Mouse (Mus musculus) forebrain, embryonic 11.5 days (tissue): ENCODE results near the gene Dhdh. TPM values are rescaled to one million over a fixed set of nuclear protein-coding genes. Genes with fewer than 3 reads are reported as not detected.
A peak's percentile ranks its signal among the peaks of the same experiment; 100 is the strongest.
"Not testable (repeated sequence)": the region's sequence is repeated elsewhere in the genome, so short reads cannot be mapped to it uniquely, and the experiment has no call there.

ENCODE experiments used
- ATAC-seq: fragments of 200-750 bp; cut with Nextera tagmentation; replicated peaks from 2 replicates; pipeline ENCODE4 v1.8.0; 2017; ENCODE audit warnings: moderate TSS enrichment; ENCODE audit not compliant: low FRiP score
- DNase-seq: peaks from one replicate; pipeline ENCODE4 v3.0.0-alpha.2; 2017; ENCODE audit warnings: low spot score
- H3K27ac ChIP-seq: fragments of 300-500 bp; sonication (generic); 2 replicates; pipeline ENCODE4 v1.5.1; 2014; ENCODE audit warnings: low read depth, low read length
- H3K27me3 ChIP-seq: fragments of 300-500 bp; sonication (generic); 2 replicates; pipeline ENCODE4 v1.6.1; 2014; ENCODE audit warnings: mild to moderate bottlenecking, low read length, mixed read lengths; ENCODE audit not compliant: control insufficient read depth, insufficient read depth
- H3K36me3 ChIP-seq: fragments of 300-500 bp; sonication (generic); 2 replicates; pipeline ENCODE4 v1.6.1; 2014; ENCODE audit warnings: mild to moderate bottlenecking, low read length, moderate library complexity, mixed read lengths; ENCODE audit not compliant: control insufficient read depth, insufficient read depth
- H3K4me1 ChIP-seq: fragments of 300-500 bp; sonication (generic); replicated peaks from 2 replicates; pipeline ENCODE4 v1.6.1; 2014; ENCODE audit warnings: low read length, mixed read lengths; ENCODE audit not compliant: control insufficient read depth, insufficient read depth
- H3K4me2 ChIP-seq: fragments of 300-500 bp; sonication (generic); 2 replicates; pipeline ENCODE4 v1.6.1; 2014; ENCODE audit warnings: low read depth, mild to moderate bottlenecking, low read length, moderate library complexity, mixed read lengths; ENCODE audit not compliant: severe bottlenecking
- H3K4me3 ChIP-seq: fragments of 300-500 bp; sonication (generic); 2 replicates; pipeline ENCODE4 v1.5.1; 2014; ENCODE audit warnings: low read depth, low read length
- H3K9ac ChIP-seq: fragments of 300-500 bp; sonication (generic); 2 replicates; pipeline ENCODE4 v1.6.1; 2014; ENCODE audit warnings: low read length
- H3K9me3 ChIP-seq: fragments of 300-500 bp; sonication (generic); 2 replicates; pipeline ENCODE4 v1.6.1; 2016; ENCODE audit warnings: low read length, mixed read lengths; ENCODE audit not compliant: control insufficient read depth
- WGBS: fragments of 180-500 bp; shearing (Covaris S2); extraction: QIAGEN DNeasy Blood & Tissue Kit; methylation state at CpG from one replicate; pipeline ENCODE4 v1.1.7; 2014; 5-methylcytosine and 5-hydroxymethylcytosine counted together
- polyA plus RNA-seq: library from polyadenylated mRNA; unstranded; fragments of >200 nt; fragmentation: Nextera tagmentation; extraction: Ambion mirVana; gene quantifications from 2 replicates; pipeline ENCODE4 v1.2.1, GENCODE M21; 2014

The Dhdh gene
- polyA plus RNA-seq, 1 experiment from 2014 or later = 4.6 TPM

GRCm38 (mm10) chr7:45518618-45519017 lies 30.0 kb upstream of the Dhdh start:
- ATAC-seq = no peak
- Histone ChIP-seq H3K27me3 (no peaks in the 10 kb centered on the region), H3K4me2 (no peak overlapping the region), H3K4me1 (no peaks in the 10 kb centered on the region; the same call in 1 of the 2 replicates), H3K27ac (no peak overlapping the region), H3K4me3 (no peak overlapping the region), H3K9ac (no peak overlapping the region), H3K36me3 (no peaks in the 10 kb centered on the region; the same call in 1 of the 2 replicates), H3K9me3 (no peaks in the 10 kb centered on the region)
- 92% methylated on average over 16 of the region's 16 CpGs for WGBS
- no peak for DNase-seq

- WGBS = 72% methylated on average over 5 of the region's 5 CpGs
- DNase-seq, ATAC-seq: not testable (repeated sequence)
Observed at GRCm38 (mm10) chr7:45516846-45517245, 28.2 kb upstream of the Dhdh start.

GRCm38 (mm10) chr7:45515436-45515835 lies 26.8 kb upstream of the Dhdh start:
- Histone ChIP-seq H3K27ac (no peak overlapping the region), H3K27me3 (no peaks in the 10 kb centered on the region), H3K9me3 (no peaks in the 10 kb centered on the region), H3K4me1 (no peaks in the 10 kb centered on the region; the same call in 1 of the 2 replicates), H3K4me2 (peak overlapping the region; percentile 1; the same call in 1 of the 2 replicates), H3K36me3 (no peaks in the 10 kb centered on the region), H3K9ac (no peak overlapping the region), H3K4me3 (no peak overlapping the region)
- no peak for ATAC-seq
- DNase-seq = peak; percentile 61
- WGBS = 26% methylated on average over 16 of the region's 16 CpGs

More at GRCm38 (mm10) chr7:45516846-45517245, 28.2 kb upstream of the Dhdh start:
- not testable (repeated sequence) for H3K4me3 ChIP-seq, H3K4me1 ChIP-seq, H3K9ac ChIP-seq, H3K36me3 ChIP-seq, H3K27ac ChIP-seq, H3K27me3 ChIP-seq, H3K4me2 ChIP-seq, H3K9me3 ChIP-seq

GRCm38 (mm10) chr7:45514411-45514810 lies 25.8 kb upstream of the Dhdh start:
- no peak overlapping the region for H3K27ac ChIP-seq

GRCm38 (mm10) chr7:45509912-45510787 lies 21.5 kb upstream of the Dhdh start, which contains the start of gene Nucb1:
Gene Nucb1 (minus strand): TSS chr7:45510406.
- Histone ChIP-seq H3K27me3 (no peaks in the 10 kb centered on the region), H3K4me3 (peak within 1 kb of the TSS; percentile 61), H3K9me3 (no peaks in the 10 kb centered on the region), H3K36me3 (no peaks in the 10 kb centered on the region; the same call in 1 of the 2 replicates), H3K4me2 (peak within 1 kb of the TSS; percentile 72), H3K4me1 (peaks cover 7% of the 10 kb centered on the region; the same call in 1 of the 2 replicates), H3K27ac (peak within 1 kb of the TSS; percentile 86), H3K9ac (peak within 1 kb of the TSS; percentile 73)
- peak; percentile 89 for ATAC-seq
- under 1% methylated on average over 44 of the region's 44 CpGs for WGBS
- peak; percentile 93 for DNase-seq

More at GRCm38 (mm10) chr7:45514411-45514810, 25.8 kb upstream of the Dhdh start:
- 88% methylated on average over 7 of the region's 7 CpGs for WGBS
- Histone ChIP-seq H3K27me3 (no peaks in the 10 kb centered on the region), H3K4me2 (no peak overlapping the region), H3K4me3 (no peak overlapping the region), H3K9ac (no peak overlapping the region), H3K36me3 (no peaks in the 10 kb centered on the region), H3K9me3 (no peaks in the 10 kb centered on the region), H3K4me1 (peaks cover 3% of the 10 kb centered on the region; the same call in 1 of the 2 replicates)
- DNase-seq = no peak
- no peak for ATAC-seq

GRCm38 (mm10) chr7:45509181-45509882 lies 20.7 kb upstream of the Dhdh start:
- no peaks in the 10 kb centered on the region; the same call in 1 of the 2 replicates for H3K36me3 ChIP-seq
- WGBS = 53% methylated on average over 19 of the region's 19 CpGs
- no peak overlapping the region for H3K27ac ChIP-seq

GRCm38 (mm10) chr7:45508561-45508960 lies 20.0 kb upstream of the Dhdh start:
- WGBS = 91% methylated on average over 6 of the region's 6 CpGs
- Histone ChIP-seq H3K27ac (no peak overlapping the region), H3K36me3 (no peaks in the 10 kb centered on the region; the same call in 1 of the 2 replicates), H3K9ac (no peak overlapping the region), H3K9me3 (no peaks in the 10 kb centered on the region), H3K27me3 (no peaks in the 10 kb centered on the region), H3K4me3 (no peak overlapping the region), H3K4me1 (peaks cover 7% of the 10 kb centered on the region; the same call in 1 of the 2 replicates), H3K4me2 (no peak overlapping the region)
- ATAC-seq (no peak), DNase-seq (no peak)

More at GRCm38 (mm10) chr7:45509181-45509882, 20.7 kb upstream of the Dhdh start:
- H3K4me3 ChIP-seq = peak overlapping the region; percentile 61
- peak overlapping the region; percentile 73 for H3K9ac ChIP-seq
- peaks cover 7% of the 10 kb centered on the region; the same call in 1 of the 2 replicates for H3K4me1 ChIP-seq
- no peak for DNase-seq
- no peaks in the 10 kb centered on the region for H3K9me3 ChIP-seq
- peak; percentile 11; the same call in 1 of the 2 replicates for ATAC-seq
- no peaks in the 10 kb centered on the region for H3K27me3 ChIP-seq
- H3K4me2 ChIP-seq = peak overlapping the region; percentile 72

DNA sequence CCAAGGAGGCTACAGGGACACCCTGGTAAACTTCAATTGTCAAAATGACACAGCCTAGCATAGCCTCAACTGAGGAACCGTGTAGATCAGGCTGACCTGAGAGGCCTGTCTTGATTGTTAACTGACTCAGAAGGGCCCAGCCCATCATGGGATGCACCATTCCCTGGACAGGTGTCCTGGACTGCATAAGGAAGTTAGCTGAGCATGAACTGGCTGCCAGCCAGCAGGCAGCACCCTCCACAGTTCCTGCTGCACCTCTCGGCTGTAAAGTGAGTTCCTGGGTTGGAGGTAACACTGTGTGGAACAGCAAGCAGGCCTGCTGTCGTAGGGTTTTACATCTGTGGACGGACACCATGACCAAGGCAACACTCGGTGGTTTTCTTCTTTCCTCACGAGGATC lies 19.0 kb upstream of the Dhdh start:
- no peak for DNase-seq
- no peak overlapping the region for H3K9ac ChIP-seq
- H3K4me2 ChIP-seq = no peak overlapping the region
- H3K4me1 ChIP-seq = peaks cover 7% of the 10 kb centered on the region; the same call in 1 of the 2 replicates
- no peak overlapping the region for H3K27ac ChIP-seq
- H3K36me3 ChIP-seq = no peaks in the 10 kb centered on the region; the same call in 1 of the 2 replicates
- H3K4me3 ChIP-seq = no peak overlapping the region
- no peaks in the 10 kb centered on the region for H3K9me3 ChIP-seq
- no peak for ATAC-seq
- H3K27me3 ChIP-seq = no peaks in the 10 kb centered on the region
- 90% methylated on average over 6 of the region's 6 CpGs for WGBS
